Mouse (Mus musculus) intestine, embryonic 16.5 days (tissue): ENCODE measurements around the gene Wnt16. TPM values are rescaled to one million over a fixed set of nuclear protein-coding genes. Genes with fewer than 3 reads are reported as not detected.
A peak's percentile ranks its signal among the peaks of the same experiment; 100 is the strongest.

Experiments
- ATAC-seq: fragments of 200-750 bp; cut with Nextera tagmentation; 2 replicates; pipeline ENCODE4 v1.8.0; 2017; ENCODE audit warnings: moderate TSS enrichment, moderate library complexity
- H3K27ac ChIP-seq: fragments of 300-500 bp; sonication (generic); 2 replicates; pipeline ENCODE4 v1.5.1; 2014; ENCODE audit warnings: mild to moderate bottlenecking, low read length
- H3K27me3 ChIP-seq: fragments of 300-500 bp; sonication (generic); replicated peaks from 2 replicates; pipeline ENCODE4 v1.6.1; 2014; ENCODE audit warnings: low read length, control low read depth, mixed read lengths; ENCODE audit not compliant: control insufficient read depth, insufficient read depth
- H3K36me3 ChIP-seq: fragments of 300-500 bp; sonication (generic); 2 replicates; pipeline ENCODE4 v1.6.1; 2014; ENCODE audit warnings: low read length, control low read depth; ENCODE audit not compliant: control insufficient read depth, insufficient read depth
- H3K4me1 ChIP-seq: fragments of 300-500 bp; sonication (generic); 2 replicates; pipeline ENCODE4 v1.6.1; 2014; ENCODE audit warnings: low read length, control low read depth, mixed read lengths; ENCODE audit not compliant: control insufficient read depth, insufficient read depth
- H3K4me2 ChIP-seq: fragments of 300-500 bp; sonication (generic); 2 replicates; pipeline ENCODE4 v1.6.1; 2014; ENCODE audit warnings: low read depth, low read length, control low read depth
- H3K4me3 ChIP-seq: fragments of 300-500 bp; sonication (generic); 2 replicates; pipeline ENCODE4 v1.5.1; 2014; ENCODE audit warnings: mild to moderate bottlenecking, low read length
- H3K9ac ChIP-seq: fragments of 300-500 bp; sonication (generic); 2 replicates; pipeline ENCODE4 v1.6.1; 2014; ENCODE audit warnings: low read depth, low read length
- H3K9me3 ChIP-seq: fragments of 300-500 bp; sonication (generic); 2 replicates; pipeline ENCODE4 v1.6.1; 2016; ENCODE audit warnings: low read length, control low read depth; ENCODE audit not compliant: control insufficient read depth
- whole genome bisulfite sequencing: fragments of 180-500 bp; shearing (Covaris S2); extraction: QIAGEN DNeasy Blood & Tissue Kit; methylation state at CpG from one replicate; pipeline ENCODE4 v1.1.7; 2014; 5-methylcytosine and 5-hydroxymethylcytosine counted together
- polyA plus RNA-seq: library from polyadenylated mRNA; unstranded; fragments of >200 nt; fragmentation: Nextera tagmentation; extraction: Ambion mirVana; gene quantifications from 2 replicates; pipeline ENCODE4 v1.2.1, GENCODE M21; 2015

The Wnt16 gene
- polyA plus RNA-seq, 1 experiment from 2014 or later: 0.23 TPM

GRCm38 (mm10) chr6:22297028-22297427, 9.0 kb downstream of the Wnt16 start:
- Histone ChIP-seq H3K4me1 (no peaks in the 10 kb centered on the region), H3K4me3 (no peak overlapping the region), H3K9me3 (no peaks in the 10 kb centered on the region), H3K9ac (no peak overlapping the region), H3K27me3 (no peaks in the 10 kb centered on the region), H3K36me3 (no peaks in the 10 kb centered on the region), H3K4me2 (no peak overlapping the region), H3K27ac (no peak overlapping the region)
- WGBS: 65% methylated on average over 6 of the region's 6 CpGs
- ATAC-seq: no peak

- peak overlapping the region; percentile 20; the same call in 1 of the 2 replicates for H3K4me2 ChIP-seq
- H3K4me3 ChIP-seq: no peak overlapping the region
- no peak for ATAC-seq
- no peaks in the 10 kb centered on the region for H3K4me1 ChIP-seq
- H3K9me3 ChIP-seq: no peaks in the 10 kb centered on the region
- WGBS: 57% methylated on average over 14 of the region's 14 CpGs
- no peaks in the 10 kb centered on the region for H3K27me3 ChIP-seq
- H3K9ac ChIP-seq: no peak overlapping the region
- H3K36me3 ChIP-seq: no peaks in the 10 kb centered on the region
- H3K27ac ChIP-seq: no peak overlapping the region
Observed at GRCm38 (mm10) chr6:22298059-22298458, 10.0 kb downstream of the Wnt16 start.

GRCm38 (mm10) chr6:22325364-22326072, 37.5 kb downstream of the Wnt16 start:
- Histone ChIP-seq H3K27me3 (no peaks in the 10 kb centered on the region), H3K4me3 (no peak overlapping the region), H3K4me1 (peaks cover 13% of the 10 kb centered on the region), H3K36me3 (no peaks in the 10 kb centered on the region), H3K27ac (no peak overlapping the region), H3K9ac (no peak overlapping the region), H3K9me3 (no peaks in the 10 kb centered on the region), H3K4me2 (no peak overlapping the region)
- peak; percentile 29; the same call in 1 of the 2 replicates for ATAC-seq
- WGBS: 55% methylated on average over 13 of the region's 13 CpGs

GRCm38 (mm10) chr6:22326289-22326688, 38.3 kb downstream of the Wnt16 start:
- no peak for ATAC-seq
- WGBS: 66% methylated on average over 4 of the region's 4 CpGs
- Histone ChIP-seq H3K4me2 (no peak overlapping the region), H3K4me3 (no peak overlapping the region), H3K9ac (no peak overlapping the region), H3K4me1 (peaks cover 16% of the 10 kb centered on the region), H3K9me3 (no peaks in the 10 kb centered on the region), H3K27me3 (no peaks in the 10 kb centered on the region), H3K27ac (no peak overlapping the region), H3K36me3 (no peaks in the 10 kb centered on the region)

- WGBS: 37% methylated on average over 4 of the region's 4 CpGs
- H3K36me3 ChIP-seq: no peaks in the 10 kb centered on the region
- 0 out of 2 replicates have a peak overlapping the region, but pooled peaks have one; percentile 35 for H3K27ac ChIP-seq
- no peak overlapping the region for H3K4me3 ChIP-seq
- no peaks in the 10 kb centered on the region for H3K9me3 ChIP-seq
- H3K4me1 ChIP-seq: peaks cover 16% of the 10 kb centered on the region
- no peak overlapping the region for H3K4me2 ChIP-seq
- H3K27me3 ChIP-seq: no peaks in the 10 kb centered on the region
- ATAC-seq: peak; percentile 62
- H3K9ac ChIP-seq: no peak overlapping the region
Observed at GRCm38 (mm10) chr6:22327091-22327490, 39.1 kb downstream of the Wnt16 start.

- WGBS: 72% methylated on average over 8 of the region's 8 CpGs
- no peak overlapping the region for H3K9ac ChIP-seq
- no peaks in the 10 kb centered on the region for H3K27me3 ChIP-seq
- no peak for ATAC-seq
- no peak overlapping the region for H3K27ac ChIP-seq
- H3K36me3 ChIP-seq: no peaks in the 10 kb centered on the region
- no peaks in the 10 kb centered on the region for H3K9me3 ChIP-seq
- H3K4me2 ChIP-seq: no peak overlapping the region
- H3K4me3 ChIP-seq: no peak overlapping the region
- peaks cover 16% of the 10 kb centered on the region for H3K4me1 ChIP-seq
Observed at GRCm38 (mm10) chr6:22327931-22328330, 39.9 kb downstream of the Wnt16 start.

- H3K4me2 ChIP-seq: no peak overlapping the region
- H3K4me3 ChIP-seq: no peak overlapping the region
- no peaks in the 10 kb centered on the region for H3K36me3 ChIP-seq
- 82% methylated on average over 13 of the region's 13 CpGs for WGBS
- peaks cover 16% of the 10 kb centered on the region for H3K4me1 ChIP-seq
- H3K27ac ChIP-seq: no peak overlapping the region
- no peaks in the 10 kb centered on the region for H3K9me3 ChIP-seq
- no peak for ATAC-seq
- H3K27me3 ChIP-seq: no peaks in the 10 kb centered on the region
- no peak overlapping the region for H3K9ac ChIP-seq
Observed at GRCm38 (mm10) chr6:22330169-22330960, 42.3 kb downstream of the Wnt16 start.

- Histone ChIP-seq H3K4me2 (no peak overlapping the region), H3K36me3 (peaks cover 2% of the 10 kb centered on the region; the same call in 1 of the 2 replicates), H3K9ac (no peak overlapping the region), H3K27ac (no peak overlapping the region), H3K4me3 (no peak overlapping the region), H3K9me3 (no peaks in the 10 kb centered on the region), H3K4me1 (peaks cover 7% of the 10 kb centered on the region), H3K27me3 (no peaks in the 10 kb centered on the region)
- no peak for ATAC-seq
- 83% methylated on average over 2 of the region's 2 CpGs for WGBS
Observed at GRCm38 (mm10) chr6:22332548-22332947, 44.5 kb downstream of the Wnt16 start.

GRCm38 (mm10) chr6:22339763-22340542, 51.9 kb downstream of the Wnt16 start:
- H3K27ac ChIP-seq: peak overlapping the region; percentile 74
- no peak overlapping the region for H3K4me2 ChIP-seq
- peaks cover 12% of the 10 kb centered on the region; the same call in 1 of the 2 replicates for H3K4me1 ChIP-seq
- 76% methylated on average over 15 of the region's 15 CpGs for WGBS
- no peaks in the 10 kb centered on the region for H3K9me3 ChIP-seq
- H3K4me3 ChIP-seq: no peak overlapping the region
- H3K36me3 ChIP-seq: peaks cover 6% of the 10 kb centered on the region; the same call in 1 of the 2 replicates
- H3K27me3 ChIP-seq: no peaks in the 10 kb centered on the region
- no peak overlapping the region for H3K9ac ChIP-seq
- ATAC-seq: peak; percentile 97
